Mouse (Mus musculus) erythroblast, adult 5-6 weeks (primary cell): ENCODE measurements around the gene Glo1. TPM values are rescaled to one million over a fixed set of nuclear protein-coding genes. Genes with fewer than 3 reads are reported as not detected.

Experiments used
- ATAC-seq: replicated peaks from 2 replicates; pipeline ENCODE4 v1.8.0; 2016; ENCODE audit warnings: moderate number of reproducible peaks, mild to moderate bottlenecking, moderate TSS enrichment, inconsistent platforms; ENCODE audit not compliant: poor library complexity, low FRiP score, severe bottlenecking
- total RNA-seq, 2 experiments: library from RNA; stranded (forward) in 1 of 2; stranded (reverse) in 1 of 2; fragments of 150-400 nt in 1 of 2; fragments of 200-764, 138-1000 nt in 1 of 2; gene quantifications; 2 replicates each; pipeline versions ENCODE4 v1.2.3 to v1.2.4; 2015 to 2017; ENCODE audit warnings: low replicate concordance in 2 of 2

The Glo1 gene
- total RNA-seq, 2 experiments from 2014 or later, result 153 to 176 TPM

DNA sequence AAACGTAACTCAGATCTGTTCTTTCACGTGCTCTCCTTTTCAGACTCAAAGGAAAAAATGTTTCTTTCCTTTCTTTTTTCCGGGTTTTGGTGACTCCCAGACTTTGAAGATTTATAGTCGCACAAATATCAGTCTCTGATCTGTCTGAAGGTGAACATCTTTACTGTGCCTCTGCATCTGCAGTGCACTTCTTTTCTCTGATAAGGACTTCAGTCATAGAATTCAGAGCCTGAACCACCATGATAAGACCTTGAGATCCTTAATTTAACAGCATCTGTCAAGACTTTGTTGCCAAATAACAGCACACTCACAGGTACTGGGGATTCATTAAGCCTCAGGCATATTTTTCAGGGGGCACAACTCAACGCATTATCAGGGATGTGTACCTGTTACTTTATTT, 10.5 kb downstream of the Glo1 start:
- 0 out of 2 replicates have a peak, but pooled peaks have one; percentile 13 for ATAC-seq

DNA sequence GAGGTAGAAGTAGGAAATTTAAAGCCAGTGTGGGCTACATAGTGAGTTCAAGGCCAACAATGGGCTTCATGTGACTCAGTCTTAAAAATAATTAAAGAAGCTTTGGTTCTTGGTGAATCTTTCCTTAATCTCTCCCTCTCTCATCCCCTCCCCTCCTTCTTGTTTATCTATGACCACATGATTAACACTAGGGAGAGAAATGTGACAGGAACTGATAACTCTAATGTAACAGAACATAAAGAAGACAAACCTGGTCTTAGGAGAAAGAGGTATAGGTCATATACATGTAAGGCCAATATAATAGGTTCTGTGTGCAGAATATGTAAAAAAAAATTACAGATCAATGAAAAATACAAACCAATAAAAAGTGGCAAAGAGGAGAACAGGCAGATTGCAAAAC, 13.3 kb downstream of the Glo1 start:
- peak; percentile 22; the same call in 1 of the 2 replicates for ATAC-seq

DNA sequence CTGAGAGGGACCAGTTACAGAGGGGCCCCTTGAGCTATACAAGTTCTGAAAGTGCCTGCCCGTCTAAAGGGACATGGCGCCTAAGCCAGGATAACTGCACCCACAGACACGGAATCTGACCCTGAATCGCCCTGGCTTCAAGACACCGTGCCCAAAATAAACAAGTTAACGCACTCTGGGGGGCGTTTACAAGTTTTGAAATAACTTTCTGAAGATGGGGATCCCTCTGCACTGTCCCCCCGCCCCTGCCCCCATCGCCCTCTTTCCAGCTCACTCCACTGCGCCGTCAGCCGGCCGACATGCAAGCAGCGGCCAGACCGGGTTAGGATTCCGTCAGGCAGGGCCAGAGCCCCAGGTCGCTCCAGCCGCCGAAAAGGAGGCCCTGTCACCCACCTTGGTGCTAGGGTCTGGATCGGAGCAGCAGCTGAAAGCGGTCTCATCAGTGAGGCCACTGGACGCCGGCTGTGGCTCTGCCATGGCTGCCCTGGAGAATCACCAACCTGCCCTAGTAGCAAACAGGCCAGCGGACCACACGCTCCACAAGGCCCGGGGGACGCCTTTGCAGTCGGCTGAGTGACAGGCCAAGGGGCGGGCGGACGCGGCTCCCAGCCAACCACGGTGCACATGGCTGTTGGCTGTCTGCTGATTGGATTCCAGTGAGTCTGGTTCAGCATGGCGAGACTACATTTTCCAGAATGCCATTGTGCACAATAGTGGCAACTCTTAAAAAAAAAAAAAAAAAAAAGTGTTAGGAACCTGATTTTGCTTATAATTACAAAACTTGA, 14.4 kb downstream of the Glo1 start:
- ATAC-seq, result peak; percentile 87

DNA sequence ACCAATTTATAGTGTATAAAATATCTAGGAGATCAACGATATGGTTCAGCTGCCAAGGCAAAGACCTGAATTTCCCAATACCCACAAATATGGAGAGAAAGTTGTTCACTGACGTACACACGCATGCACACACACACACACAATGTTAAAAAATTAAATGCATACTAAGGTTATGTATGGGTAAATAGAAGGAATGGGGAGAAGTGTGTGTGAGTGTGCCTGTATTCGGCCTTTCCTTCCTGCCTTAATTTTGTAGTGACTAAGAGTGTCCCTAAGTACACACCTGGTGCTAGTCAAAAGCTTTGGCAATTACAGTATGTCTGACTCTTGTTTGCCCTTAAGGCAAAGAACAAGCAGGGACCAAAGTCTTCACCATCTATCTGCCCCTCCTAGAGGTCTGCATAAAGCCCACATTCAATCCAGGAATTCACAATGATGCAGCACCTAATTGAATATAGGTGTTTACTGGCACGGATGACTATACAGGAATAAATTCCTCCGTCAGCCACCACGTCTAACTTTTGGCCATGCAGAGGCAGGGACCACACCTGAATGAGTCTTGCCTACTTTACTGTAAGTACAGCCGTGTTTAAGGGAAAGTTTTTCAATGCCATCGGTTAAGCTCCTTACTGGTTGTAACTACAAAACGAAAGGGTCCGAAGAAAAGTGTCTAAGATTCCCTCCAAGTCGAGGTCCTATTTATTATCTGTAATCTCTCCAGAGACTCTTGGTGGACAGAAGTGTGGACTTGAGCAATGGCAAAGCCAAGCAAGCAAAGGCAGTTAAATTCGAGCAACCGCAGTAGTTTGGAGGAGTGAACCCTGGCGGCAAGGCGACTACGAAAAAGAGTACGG, 15.2 kb downstream of the Glo1 start:
- peak; percentile 58 for ATAC-seq

DNA sequence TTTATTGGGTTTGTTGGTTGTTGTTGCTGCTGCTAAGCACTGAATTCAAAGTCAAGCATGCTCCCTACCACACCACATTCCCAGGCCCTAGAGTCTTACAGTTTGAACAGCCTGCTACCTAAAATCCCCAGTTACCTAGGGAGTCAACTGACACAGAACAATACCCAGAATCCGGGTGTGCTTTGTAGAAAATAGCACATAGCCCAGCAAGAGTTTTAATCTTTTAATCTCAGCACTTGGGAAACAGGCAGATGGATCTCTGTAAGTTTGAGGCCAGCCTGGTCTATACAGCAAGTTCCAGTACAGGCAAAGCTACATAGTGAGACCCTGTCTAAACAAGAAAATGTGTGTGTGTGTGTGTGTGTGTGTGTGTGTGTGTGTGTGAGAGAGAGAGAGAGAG, 15.9 kb downstream of the Glo1 start:
- ATAC-seq, result no peak

DNA sequence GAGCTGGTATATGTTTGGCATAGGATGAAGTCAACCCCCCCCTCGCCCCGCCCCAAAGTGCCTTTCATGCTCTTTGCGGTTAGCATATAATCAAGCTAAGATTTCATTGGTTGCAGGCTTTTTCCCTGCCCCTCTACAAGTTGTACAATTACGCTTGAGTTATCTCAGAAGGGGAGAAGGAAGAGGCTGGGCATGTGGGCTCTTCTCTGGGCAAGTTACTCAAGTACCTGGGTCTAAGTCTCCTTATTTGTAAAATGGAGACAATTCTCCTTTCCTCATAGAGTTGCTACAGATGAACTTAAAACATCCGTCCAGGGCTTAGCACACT, 16.7 kb downstream of the Glo1 start:
- ATAC-seq, result no peak

DNA sequence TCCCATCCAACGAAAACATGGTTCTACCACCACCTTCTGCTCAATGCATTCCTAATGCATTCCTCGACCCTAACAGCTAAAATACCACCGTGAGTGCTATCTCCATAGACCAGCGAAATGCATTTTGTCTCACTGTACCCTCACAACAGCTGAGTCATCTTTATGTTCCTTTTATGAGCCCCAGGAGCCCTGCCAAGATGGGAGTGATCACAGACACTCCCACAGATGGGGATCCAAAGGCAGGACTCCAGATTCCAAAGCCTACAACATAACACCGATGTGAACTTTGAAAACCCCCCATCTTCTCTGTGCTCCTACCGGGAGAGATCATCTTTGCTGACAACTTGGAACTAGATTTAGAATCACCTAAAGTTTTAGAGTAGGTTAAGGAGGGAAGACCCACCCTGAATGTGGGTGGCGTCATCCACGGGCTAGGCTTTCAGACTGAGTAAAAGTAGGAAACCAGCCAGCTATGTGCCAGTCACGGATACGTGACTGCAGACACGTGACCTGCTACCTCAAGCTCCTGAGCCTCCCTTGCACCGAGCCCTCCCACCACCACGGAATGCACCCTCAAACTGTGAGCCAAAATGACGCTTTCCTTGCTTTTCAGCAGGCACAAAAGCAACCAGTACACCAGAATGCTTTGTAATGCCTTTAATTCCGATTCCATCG, 17.2 kb downstream of the Glo1 start:
- ATAC-seq, result peak; percentile 67

DNA sequence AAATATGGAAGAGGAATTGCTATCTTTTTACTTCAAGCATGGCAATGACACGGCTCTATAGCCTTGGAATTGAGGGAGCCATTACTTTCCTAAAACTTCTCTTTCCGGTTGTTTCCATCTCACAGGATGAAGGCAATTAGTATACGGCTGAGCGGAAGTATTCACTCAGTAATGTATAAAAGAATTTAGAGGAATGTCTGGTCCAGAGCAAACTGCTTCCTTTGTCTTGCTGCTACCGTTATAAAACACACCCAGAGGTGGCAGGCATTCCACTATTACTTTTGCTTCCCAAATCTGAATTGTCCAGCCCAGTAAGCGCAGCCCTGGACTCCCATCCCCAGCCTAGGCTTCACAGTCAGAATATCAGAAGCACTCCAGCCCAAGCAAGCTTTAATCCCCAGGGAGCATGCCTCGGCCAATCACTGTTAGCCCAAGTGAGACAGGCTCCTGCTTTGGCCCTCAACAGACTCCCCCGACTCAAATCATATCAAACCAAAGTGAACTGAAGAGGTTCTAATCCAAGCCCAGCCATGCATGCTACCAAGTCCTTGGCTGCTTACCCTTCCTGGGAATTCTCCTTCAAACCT, 18.7 kb downstream of the Glo1 start:
- ATAC-seq, result no peak

DNA sequence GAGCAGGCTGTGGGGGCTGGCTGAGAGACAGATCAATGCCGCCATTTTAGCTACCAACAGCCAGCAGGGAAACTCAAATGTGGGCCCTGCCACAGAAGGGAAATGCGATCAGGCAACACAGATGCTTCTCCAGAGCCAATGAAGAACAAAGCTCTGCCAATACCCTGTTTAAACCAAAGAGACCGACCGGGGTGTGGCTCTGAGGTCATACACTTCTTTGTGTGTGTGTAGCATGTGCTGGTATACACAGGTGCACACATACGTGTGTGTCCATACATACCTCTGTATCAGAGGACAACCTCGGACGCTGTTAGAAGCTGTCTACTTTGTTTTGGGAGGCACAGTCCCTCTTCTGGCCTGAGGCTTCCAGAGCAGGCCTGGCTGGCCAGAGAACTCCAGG, 19.3 kb downstream of the Glo1 start:
- no peak for ATAC-seq

DNA sequence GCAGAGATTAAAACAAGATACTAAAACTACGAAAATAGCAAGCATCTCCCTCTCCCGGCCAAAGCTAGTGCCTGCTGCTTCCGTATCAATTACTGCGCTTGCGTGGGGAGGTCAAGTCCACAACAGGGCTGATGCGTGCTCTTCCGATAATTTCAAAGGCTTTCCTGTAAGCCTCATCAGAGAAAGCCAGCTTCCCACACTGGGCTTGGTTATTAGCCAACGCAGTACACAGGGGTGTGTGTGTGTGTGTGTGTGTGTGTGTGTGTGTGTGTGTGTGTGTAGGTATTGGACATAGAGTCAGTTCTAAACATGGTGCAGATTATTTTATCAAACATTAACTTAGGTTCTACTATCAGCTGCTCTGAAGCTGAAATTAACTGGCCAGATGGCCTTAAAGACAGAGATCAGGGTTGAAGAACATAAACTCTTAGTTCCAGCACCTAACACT, 20.0 kb downstream of the Glo1 start:
- no peak for ATAC-seq

DNA sequence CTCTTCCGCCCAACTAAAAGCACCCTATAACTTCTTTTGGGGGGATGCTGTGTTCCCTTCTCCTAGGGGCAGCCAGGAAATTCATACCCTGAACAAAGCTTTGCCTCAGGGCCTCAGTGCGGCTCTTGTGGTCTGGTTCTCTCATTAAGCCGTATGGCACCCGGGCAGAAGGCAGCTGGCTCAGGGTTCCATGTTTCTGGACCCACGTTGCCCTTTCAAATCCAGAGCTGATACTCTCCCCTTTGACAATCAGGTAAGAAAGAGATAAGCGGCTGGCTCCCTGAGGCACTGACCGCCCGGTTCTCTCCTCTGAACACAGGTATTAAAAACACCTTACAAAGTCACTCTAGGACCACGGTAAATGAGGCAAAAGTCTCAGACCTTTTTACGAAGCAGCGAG, 20.5 kb downstream of the Glo1 start:
- ATAC-seq, result no peak

DNA sequence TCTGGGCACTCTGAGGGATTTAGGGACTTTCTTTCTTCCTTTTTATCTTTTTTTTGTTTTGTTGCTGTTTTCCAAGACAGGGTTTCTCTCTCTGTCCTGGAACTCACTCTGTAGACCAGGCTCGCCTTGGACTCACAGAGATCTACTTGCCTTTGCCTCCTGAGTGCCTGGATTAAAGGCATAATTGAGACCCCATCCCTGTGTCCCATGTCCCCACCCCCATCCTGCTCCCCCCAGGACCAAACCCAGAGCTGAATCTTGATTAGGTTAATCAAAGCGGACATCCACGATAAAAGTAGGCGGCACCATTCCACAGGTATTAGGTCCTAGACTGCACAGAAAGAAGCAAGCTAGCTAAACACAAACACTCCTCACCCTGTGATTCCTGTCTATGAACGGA, 21.7 kb downstream of the Glo1 start:
- ATAC-seq, result no peak

DNA sequence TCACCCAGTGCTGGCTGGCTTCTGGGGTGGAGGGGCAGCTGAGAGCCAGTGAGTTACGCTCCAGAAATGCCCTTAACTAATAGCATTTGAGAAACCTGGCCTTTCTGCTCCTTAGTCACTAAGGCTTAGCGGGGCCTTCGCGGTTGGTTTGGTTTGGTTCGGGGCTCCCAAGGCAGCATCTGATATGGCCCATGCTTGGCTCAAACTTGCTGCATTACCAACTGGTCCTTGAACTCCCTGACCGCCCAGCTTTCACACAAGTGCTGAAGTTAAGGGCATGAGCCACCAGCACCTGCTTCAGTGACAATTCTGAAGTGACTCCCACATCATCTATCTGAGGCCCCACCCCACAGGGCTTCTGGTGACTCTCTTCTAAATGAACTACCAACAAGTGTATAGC, 22.4 kb downstream of the Glo1 start:
- ATAC-seq, result no peak

DNA sequence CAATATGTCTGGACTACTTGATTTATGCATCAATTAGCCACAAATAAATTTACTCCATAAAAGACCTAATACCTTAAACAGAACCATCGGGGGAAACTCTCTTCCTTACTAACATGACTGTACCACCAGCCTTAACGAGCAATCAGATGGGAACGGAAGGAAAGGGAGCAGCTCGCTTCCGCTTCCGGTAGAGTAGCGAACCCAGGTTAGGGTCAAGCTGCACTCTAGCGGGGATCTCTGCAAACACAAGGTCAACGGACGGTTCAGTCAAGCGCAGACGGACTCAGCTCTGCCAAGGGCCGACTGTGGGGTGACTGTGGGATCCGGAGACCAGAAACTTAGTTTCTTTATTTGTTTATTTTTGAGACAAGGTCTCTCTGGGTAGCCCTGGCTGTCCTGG, 24.5 kb downstream of the Glo1 start:
- no peak for ATAC-seq

DNA sequence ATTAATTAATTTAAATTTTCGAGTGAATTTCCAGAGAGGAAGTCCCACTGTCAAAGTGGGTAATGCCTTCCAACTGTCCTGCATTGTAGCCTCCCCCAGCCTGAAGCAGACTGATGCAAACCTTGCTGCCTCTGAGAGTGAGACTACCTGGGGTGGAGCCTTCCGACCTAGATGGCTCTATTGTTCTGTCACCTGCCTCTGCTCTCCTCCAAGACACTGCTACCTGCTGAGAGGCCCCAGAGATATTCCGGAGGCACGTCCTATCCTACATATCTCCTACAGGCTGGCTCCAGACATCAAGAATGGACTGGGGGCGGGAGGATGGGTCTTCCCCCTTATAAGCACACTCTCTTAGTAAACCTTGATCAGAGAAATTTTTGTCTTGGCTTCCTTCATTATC, 28.4 kb downstream of the Glo1 start:
- no peak for ATAC-seq

DNA sequence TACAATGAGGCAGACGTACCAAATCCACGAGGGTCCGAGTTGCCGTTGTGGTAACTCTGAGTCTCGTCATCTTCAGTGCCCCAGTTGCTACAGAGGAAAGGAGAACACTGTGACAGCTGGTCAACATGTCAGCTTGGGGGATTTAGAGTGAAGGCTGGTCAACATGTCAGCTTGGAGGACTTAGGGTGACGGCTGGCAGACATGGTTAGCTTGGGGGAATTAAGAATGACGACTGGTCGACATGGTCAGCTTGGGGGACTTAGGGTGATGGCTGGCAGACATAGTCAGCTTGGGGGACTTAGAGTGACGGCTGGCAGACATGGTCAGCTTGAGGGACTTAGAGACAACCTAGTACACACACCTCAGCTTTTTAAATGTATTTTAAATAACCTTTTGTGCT, 28.9 kb downstream of the Glo1 start:
- no peak for ATAC-seq

DNA sequence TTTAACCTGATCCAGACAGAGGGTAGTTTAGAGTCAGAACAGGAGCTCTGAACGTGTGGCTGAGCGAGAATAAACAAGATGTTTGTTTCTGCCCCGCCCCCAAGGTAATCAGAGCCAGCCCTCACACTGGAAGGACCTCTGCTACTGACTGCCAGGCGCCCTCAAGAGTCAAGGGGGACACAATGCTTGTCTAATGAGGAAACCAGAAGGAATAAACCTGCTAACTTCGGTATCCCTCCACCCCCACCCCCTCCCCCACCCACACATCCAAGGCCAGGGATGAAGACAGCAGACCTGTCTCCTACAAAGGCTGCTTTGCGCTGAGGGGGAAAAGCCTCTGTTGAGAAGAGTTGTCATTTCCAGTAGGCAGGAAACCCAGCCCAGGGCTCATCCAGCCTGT, 31.8 kb downstream of the Glo1 start:
- no peak for ATAC-seq

DNA sequence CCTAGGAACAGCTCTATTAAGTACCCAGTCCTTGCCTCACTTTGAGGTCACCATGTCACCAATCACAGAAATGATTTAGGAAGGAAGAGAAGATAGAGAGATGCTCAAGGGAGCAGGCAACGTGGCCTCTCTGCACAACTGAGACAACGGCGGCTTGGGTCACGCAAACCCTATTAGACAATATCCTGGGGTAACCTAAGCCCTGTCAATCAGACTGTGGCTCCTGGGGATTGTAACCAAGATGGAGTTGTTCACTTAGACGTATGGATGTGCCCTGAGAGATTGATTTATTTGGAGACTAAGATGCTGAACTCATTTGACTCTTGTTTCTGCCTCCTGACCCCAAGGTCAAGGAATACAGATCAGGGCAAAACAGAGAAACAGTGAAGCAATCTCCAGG, 32.3 kb downstream of the Glo1 start:
- no peak for ATAC-seq

DNA sequence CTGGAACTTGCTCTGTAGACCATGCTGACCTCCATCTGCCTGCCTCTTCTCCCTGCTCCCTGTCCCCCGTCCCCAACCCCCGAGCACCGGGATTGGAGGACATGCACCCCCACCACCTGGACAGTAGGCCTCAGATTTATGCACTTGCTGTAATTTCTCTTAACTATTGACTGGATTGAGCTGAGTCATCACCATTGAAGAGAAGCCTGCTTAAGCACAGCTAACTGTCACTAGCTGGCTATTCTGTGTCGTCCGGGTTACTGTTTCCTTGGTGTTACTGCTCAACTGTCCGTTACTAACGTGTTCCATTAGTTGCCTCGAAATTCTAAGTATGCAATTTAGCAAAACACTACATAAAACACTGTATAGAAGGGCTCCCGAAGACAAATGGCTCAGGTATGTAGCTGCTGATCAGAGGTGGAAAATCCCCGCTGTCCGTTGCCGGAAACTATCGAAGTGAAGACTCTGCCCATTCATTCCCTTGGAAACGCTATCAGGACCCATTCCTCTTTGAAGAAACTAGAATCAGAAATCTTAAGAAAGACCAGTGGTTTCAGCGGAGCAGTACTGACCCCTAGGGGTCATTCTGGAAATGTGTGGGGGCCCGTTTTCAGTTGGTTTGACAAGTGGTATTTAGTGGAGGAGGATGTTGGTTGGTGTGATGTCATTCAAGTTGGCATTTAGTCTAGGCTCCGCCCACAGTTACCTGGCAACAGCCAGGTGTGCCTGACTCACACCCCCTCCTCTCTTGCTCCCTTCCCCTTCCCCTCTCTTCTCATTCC, 36.1 kb downstream of the Glo1 start:
- ATAC-seq, result no peak
